Mouse (Mus musculus): ENCODE data around the gene Anxa1.

- TF ChIP-seq EP300 (IDR thresholded peaks at IDR 0.05; ENCODE audit: low read depth), result no peak
- TF ChIP-seq CTCF (IDR thresholded peaks at IDR 0.05; ENCODE audit: low read depth), result no peak
These were observed 25.4 kb downstream of the Anxa1 start for GRCm38 (mm10) chr19:20365364-20365763.
